Mouse (Mus musculus) inflammation-experienced regulatory T-cells, adult 6 months (primary cell): ENCODE measurements around the gene Pramef20. TPM values are rescaled to one million over a fixed set of nuclear protein-coding genes. Genes with fewer than 3 reads are reported as not detected.
"Not testable (repeated sequence)": the region's sequence is repeated elsewhere in the genome, so short reads cannot be mapped to it uniquely, and the experiment has no call there.

ENCODE experiments used
- ATAC-seq: one replicate; pipeline ENCODE4 v1.8.0; 2017
- polyA plus RNA-seq, 3 experiments: library from polyadenylated mRNA; unstranded; fragments of 100-300 nt; shearing (Covaris generic); gene quantifications; one replicate each; pipeline ENCODE4 v1.2.1; 2017

Pramef20 gene
- not detected for polyA plus RNA-seq

DNA sequence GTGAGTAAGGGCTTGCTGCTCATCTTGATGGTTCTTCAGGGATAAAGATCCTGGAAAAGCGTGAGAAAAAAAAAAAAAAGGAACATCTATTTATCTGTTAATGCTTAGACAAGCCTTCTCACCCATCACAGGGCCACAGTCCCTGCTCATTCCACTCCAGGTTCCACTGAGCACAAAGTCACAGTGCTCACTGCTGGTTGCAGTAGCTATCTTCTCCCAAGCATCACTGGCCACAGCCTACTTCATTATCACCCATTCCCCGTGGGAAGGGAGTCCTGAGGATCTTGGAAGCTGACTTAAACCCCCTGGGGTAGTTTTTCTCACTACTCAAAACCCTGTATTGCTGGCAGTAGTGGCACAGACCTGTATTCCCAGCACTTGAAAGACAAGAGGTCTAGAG, at the start of gene Pramef20:
Gene Pramef20 (minus strand): TSS at position 23 of the 400 bp plus-strand sequence.
- ATAC-seq = no peak

DNA sequence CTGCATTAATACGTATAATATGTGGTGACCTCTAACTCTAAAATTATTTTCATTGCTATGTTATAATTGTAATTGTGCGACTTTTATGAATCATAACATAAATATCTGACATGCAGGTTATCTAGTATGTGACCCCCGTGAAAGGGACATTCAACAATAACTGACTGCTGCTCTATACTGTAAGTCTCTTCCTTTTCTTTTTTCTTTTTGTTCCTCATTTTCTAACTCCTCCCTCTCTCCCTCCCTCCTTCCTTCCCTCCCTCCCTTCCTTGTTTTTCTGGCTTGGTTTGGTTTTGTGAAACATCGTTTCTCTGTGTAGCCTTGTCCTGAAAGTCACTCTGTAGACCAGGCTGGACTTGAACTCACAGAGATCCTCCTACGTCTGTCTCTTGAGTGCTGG, 46.9 kb upstream of the Pramef20 start:
- ATAC-seq = no peak

DNA sequence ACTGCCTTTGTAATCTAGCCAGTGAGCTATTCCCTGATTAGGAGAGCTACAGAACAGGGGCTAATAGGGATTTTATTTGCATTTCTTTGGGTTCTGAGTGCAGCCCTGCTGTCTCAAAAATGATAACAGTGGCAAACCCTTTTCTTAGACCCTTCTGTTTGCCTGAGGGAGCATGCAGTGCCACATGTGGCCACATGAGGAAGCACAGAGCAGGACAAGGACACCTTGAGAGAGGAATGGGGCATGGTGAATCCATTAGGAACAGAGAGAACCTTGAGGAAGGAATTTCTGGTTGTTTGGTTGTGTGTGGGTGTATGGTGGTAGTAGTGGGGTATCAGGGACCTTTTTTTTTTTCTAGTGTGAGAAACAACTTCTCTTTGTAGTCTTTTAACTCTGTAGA, 42.9 kb upstream of the Pramef20 start:
- no peak for ATAC-seq

DNA sequence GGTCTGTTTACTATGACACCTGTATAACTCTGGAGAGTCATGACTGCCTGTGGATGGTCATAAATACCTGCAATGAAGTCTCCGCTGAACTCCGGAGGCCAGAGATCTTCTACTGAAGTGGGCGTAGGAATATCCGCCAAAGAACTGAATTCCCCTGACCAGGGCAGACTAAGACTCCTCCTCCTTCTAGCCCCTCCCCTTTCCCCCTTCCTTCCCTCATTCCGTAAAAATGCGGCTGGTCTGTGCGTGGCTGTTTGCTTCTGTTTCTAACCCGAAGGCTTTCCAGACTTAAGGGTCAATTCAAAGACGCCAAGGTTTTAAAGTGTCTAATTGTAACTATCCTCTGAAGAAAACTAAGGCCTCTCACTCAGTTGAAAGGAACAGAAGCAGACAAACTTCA, 30.6 kb upstream of the Pramef20 start, which contains the start of gene Pramef12:
Gene Pramef12 (minus strand): TSS at position 175 of the 400 bp plus-strand sequence.
- no peak for ATAC-seq

DNA sequence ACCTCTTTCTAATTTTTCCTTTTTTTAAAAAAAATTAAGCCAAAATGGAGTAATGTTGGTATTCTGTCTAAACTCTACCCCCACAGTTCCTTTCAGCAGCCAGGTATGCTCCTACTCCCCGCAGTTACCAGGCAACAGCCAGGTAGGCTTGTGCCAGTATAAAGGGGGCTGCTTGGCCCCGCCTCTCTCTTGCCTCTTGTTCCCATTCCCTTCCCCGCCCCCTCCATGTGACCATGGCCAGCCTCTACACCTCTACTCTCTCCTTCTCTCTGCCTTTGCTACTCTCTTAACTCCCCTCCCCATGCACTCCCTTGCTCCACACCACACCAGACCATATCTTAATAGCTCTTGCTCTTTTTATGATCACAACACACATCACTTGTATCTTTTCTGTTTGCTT, 28.5 kb upstream of the Pramef20 start:
- no peak for ATAC-seq

GRCm38 (mm10) chr4:144404456-144405086, 26.8 kb upstream of the Pramef20 start:
- no peak for ATAC-seq

DNA sequence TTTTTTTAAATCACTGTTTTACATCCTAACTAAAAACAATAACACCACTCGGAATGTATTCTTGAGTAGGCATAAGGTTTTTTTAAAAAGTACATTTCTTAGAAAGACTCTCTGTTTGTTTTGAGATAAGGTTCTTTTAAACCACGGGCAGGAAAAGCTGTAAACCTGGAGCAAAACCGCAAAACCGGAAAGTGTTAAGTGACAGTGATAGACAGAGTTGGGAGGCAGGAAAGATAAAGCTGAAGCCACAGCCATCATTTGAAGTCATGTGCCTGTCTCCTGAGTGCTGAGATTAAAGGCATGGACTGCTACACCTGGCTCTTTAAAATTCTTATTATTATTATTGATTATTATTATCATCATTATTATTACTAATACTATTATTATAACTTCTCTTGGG, 25.0 kb upstream of the Pramef20 start:
- ATAC-seq = no peak

DNA sequence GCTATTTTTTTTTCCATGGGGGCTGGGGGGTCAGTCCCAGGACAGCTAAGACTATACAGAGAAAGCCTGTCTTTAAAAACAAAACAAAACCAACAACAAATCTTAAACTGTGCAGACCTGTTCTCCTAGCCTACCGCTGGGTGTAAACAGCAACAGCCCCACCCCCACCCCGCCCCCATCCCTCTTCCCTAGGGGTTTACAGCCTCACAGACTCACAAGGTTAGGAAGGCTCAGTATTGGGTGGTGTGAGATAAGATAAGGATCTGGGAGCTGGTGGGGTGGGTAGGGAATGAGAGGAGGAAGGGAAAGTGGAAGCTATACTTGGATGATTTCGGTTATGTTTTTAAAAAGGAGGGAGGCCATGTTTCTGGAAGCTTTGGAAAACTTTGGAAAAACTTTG, 18.6 kb upstream of the Pramef20 start:
- no peak for ATAC-seq

DNA sequence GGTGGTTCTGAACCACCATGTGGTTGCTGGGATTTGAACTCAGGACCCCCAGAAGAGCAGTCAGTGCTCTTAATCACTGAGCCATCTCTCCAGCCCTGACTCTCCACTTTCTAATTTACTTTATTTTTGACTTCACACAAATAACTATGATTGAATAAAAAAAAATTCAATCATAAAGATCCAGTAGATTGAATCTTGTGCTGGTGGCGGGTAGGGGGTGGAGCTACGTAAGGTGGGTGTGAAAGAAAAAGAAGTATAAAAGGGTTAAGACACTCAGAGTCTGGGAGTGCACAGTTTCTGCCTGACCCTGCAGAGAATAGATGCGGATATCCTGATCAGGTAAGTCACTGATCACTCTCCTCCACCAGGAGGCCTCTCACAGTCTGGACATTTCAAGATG, 20.1 kb downstream of the Pramef20 start, which contains the start of gene Gm13119:
Gene Gm13119 (plus strand): TSS at position 301 of the 400 bp plus-strand sequence.
- ATAC-seq = not testable (repeated sequence)

- ATAC-seq = not testable (repeated sequence)
Observed at GRCm38 (mm10) chr4:144335856-144336255, 41.9 kb downstream of the Pramef20 start.

DNA sequence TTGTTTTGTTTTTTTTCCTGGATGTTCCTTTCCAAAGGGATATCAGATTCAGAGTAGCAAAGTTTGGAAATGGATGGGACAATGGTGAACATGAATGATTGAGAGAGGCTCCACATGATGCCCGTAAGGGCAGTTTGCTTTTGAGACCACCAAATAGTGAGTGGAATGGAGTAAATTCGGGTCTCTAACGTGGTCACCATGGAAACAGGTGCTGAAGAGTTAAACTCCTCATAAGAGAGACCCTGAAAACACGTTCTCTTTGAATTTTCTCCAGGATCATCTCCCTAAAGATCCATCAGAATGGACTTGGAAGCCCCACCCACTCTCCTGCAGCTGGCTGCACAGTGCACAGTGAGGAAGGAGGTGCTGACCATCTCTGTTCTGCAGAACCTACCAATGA, 47.8 kb downstream of the Pramef20 start, which contains the start of gene Gm13128:
Gene Gm13128 (plus strand): TSS at position 301 of the 400 bp plus-strand sequence.
- not testable (repeated sequence) for ATAC-seq

Other genes with a start within 250 kb of the Pramef20 start
- not detected for gene Oog3, start 215.3 kb downstream of the Pramef20 start, polyA plus RNA-seq
- not detected for gene Oog2, start 187.2 kb downstream of the Pramef20 start, polyA plus RNA-seq
- gene C87977, start 164.6 kb downstream of the Pramef20 start, polyA plus RNA-seq = not detected
- gene Pramel5, start 97.4 kb downstream of the Pramef20 start, polyA plus RNA-seq = not detected
- gene Gm13128, start 47.7 kb downstream of the Pramef20 start, polyA plus RNA-seq = not detected
- not detected for gene Gm13119, start 20.0 kb downstream of the Pramef20 start, polyA plus RNA-seq
- gene Pramef12, start 30.5 kb upstream of the Pramef20 start, polyA plus RNA-seq = not detected
- not detected for gene 1700012P22Rik, start 60.8 kb upstream of the Pramef20 start, polyA plus RNA-seq
- gene Gm9944, start 75.4 kb upstream of the Pramef20 start, polyA plus RNA-seq = not detected
- gene Aadacl3, start 85.8 kb upstream of the Pramef20 start, polyA plus RNA-seq = not detected
- gene 9430007A20Rik, start 141.9 kb upstream of the Pramef20 start, polyA plus RNA-seq = not detected
- gene Gm13124, start 187.2 kb upstream of the Pramef20 start, polyA plus RNA-seq = not detected
- gene Aadacl4, start 235.8 kb upstream of the Pramef20 start, polyA plus RNA-seq = not detected